Mouse (Mus musculus) MEL (cell line): ENCODE data around the gene Lipc. TPM values are rescaled to one million over a fixed set of nuclear protein-coding genes. Genes with fewer than 3 reads are reported as not detected.

Source experiments
- DNase-seq: peaks from one replicate; pipeline ENCODE4 v3.0.0; 2011; ENCODE audit warnings: low read depth, low spot score
- H3K27ac ChIP-seq: 2 replicates; pipeline ENCODE4 v1.5.1; 2012; ENCODE audit warnings: low read depth, mild to moderate bottlenecking, control low read depth, low read length, moderate library complexity; ENCODE audit not compliant: control insufficient read depth
- H3K27me3 ChIP-seq, 2 experiments: fragments of 150-350 bp in 1 of 2; sonication (generic) in 1 of 2; 2 replicates each; pipeline ENCODE4 v1.6.1; 2012; ENCODE audit warnings: low read length in 2 of 2, mild to moderate bottlenecking in 2 of 2, improper control_type of control experiment in 1 of 2, moderate library complexity in 1 of 2; ENCODE audit not compliant: insufficient read depth in 2 of 2, control insufficient read depth in 1 of 2
- H3K36me3 ChIP-seq, 2 experiments: 2 replicates each; pipeline ENCODE4 v1.6.1; 2012 to 2014; ENCODE audit warnings: low read length in 2 of 2, improper control_type of control experiment in 1 of 2, inconsistent platforms in 1 of 2, mild to moderate bottlenecking in 1 of 2; ENCODE audit not compliant: insufficient read depth in 2 of 2, control insufficient read depth in 1 of 2
- H3K4me1 ChIP-seq, 2 experiments: fragments of 150-350 bp in 1 of 2; sonication (generic) in 1 of 2; 2 replicates each; pipeline ENCODE4 v1.6.1; 2012; ENCODE audit warnings: low read length in 2 of 2, improper control_type of control experiment in 1 of 2, mild to moderate bottlenecking in 1 of 2; ENCODE audit not compliant: insufficient read depth in 2 of 2, control insufficient read depth in 1 of 2
- H3K4me3 ChIP-seq, 2 experiments: fragments of 150-350 bp in 1 of 2; sonication (generic) in 1 of 2; 2 replicates each; pipeline ENCODE4 v1.5.1; 2012; ENCODE audit warnings: low read depth in 2 of 2, low read length in 2 of 2, mild to moderate bottlenecking in 2 of 2, moderate library complexity in 2 of 2, control low read depth in 1 of 2, improper control_type of control experiment in 1 of 2; ENCODE audit not compliant: control insufficient read depth in 1 of 2, insufficient read depth in 1 of 2
- H3K79me2 ChIP-seq: 2 replicates; pipeline ENCODE4 v1.6.1; 2012; ENCODE audit warnings: mild to moderate bottlenecking, low read length, moderate library complexity; ENCODE audit not compliant: control insufficient read depth, poor library complexity, insufficient read depth
- H3K9ac ChIP-seq: 2 replicates; pipeline ENCODE4 v1.6.1; 2012; ENCODE audit warnings: low read depth, mild to moderate bottlenecking, control low read depth, low read length, moderate library complexity; ENCODE audit not compliant: control insufficient read depth, poor library complexity, severe bottlenecking
- H3K9me3 ChIP-seq: fragments of 150-350 bp; sonication (generic); replicated peaks from 2 replicates; pipeline ENCODE4 v1.6.1; 2012; ENCODE audit warnings: mild to moderate bottlenecking, low read length, improper control_type of control experiment, moderate library complexity; ENCODE audit not compliant: insufficient read depth
- BHLHE40 ChIP-seq: IDR thresholded peaks from 2 replicates; pipeline ENCODE4 v1.6.1; 2012; ENCODE audit warnings: low read depth, mild to moderate bottlenecking, inconsistent platforms, low read length, improper control_type of control experiment, borderline replicate concordance
- CHD1 ChIP-seq: IDR thresholded peaks from 2 replicates; pipeline ENCODE4 v1.6.1; 2012; ENCODE audit warnings: low read depth, mild to moderate bottlenecking, inconsistent platforms, low read length, improper control_type of control experiment
- E2F4 ChIP-seq: IDR thresholded peaks from 2 replicates; pipeline ENCODE4 v1.6.1; 2011; ENCODE audit warnings: low read depth, low read length, improper control_type of control experiment, borderline replicate concordance
- ELF1 ChIP-seq: IDR thresholded peaks from 2 replicates; pipeline ENCODE4 v1.6.1; 2014; ENCODE audit warnings: low read depth, mild to moderate bottlenecking, inconsistent platforms, low read length, improper control_type of control experiment, moderate library complexity
- ETS1 ChIP-seq: IDR thresholded peaks from 2 replicates; pipeline ENCODE4 v1.6.1; 2012; ENCODE audit warnings: low read depth, mild to moderate bottlenecking, inconsistent platforms, low read length, improper control_type of control experiment, moderate library complexity
- GABPA ChIP-seq: IDR thresholded peaks from 2 replicates; pipeline ENCODE4 v1.6.1; 2012; ENCODE audit warnings: low read depth, mild to moderate bottlenecking, inconsistent platforms, low read length, improper control_type of control experiment, moderate library complexity
- GATA1 ChIP-seq: IDR thresholded peaks from 2 replicates; pipeline ENCODE4 v1.6.1; 2011; ENCODE audit warnings: low read depth, low read length, improper control_type of control experiment
- JUND ChIP-seq: IDR thresholded peaks from 2 replicates; pipeline ENCODE4 v1.6.1; 2011; ENCODE audit warnings: low read depth, mild to moderate bottlenecking, improper control_type of control experiment, low read length
- MAX ChIP-seq: IDR thresholded peaks from 2 replicates; pipeline ENCODE4 v1.6.1; 2011; ENCODE audit warnings: low read length, improper control_type of control experiment
- MYC ChIP-seq: IDR thresholded peaks from 2 replicates; pipeline ENCODE4 v1.6.1; 2011; ENCODE audit warnings: low read depth, mild to moderate bottlenecking, low read length, improper control_type of control experiment, moderate library complexity
- NELFE ChIP-seq: IDR thresholded peaks from 2 replicates; pipeline ENCODE4 v1.6.1; 2011; ENCODE audit warnings: low read depth, low read length, improper control_type of control experiment
- POLR2A ChIP-seq, 2 experiments: IDR thresholded peaks; 2 replicates each; pipeline ENCODE4 v1.6.1; 2011 to 2012; ENCODE audit warnings: low read length in 2 of 2, mild to moderate bottlenecking in 2 of 2, control low read depth in 1 of 2, improper control_type of control experiment in 1 of 2, low read depth in 1 of 2, moderate library complexity in 1 of 2; ENCODE audit not compliant: control insufficient read depth in 1 of 2, insufficient read depth in 1 of 2, poor library complexity in 1 of 2
- POLR2AphosphoS2 ChIP-seq: IDR thresholded peaks from 2 replicates; pipeline ENCODE4 v1.6.1; 2011; ENCODE audit warnings: low read length, improper control_type of control experiment
- POLR2AphosphoS5 ChIP-seq: IDR thresholded peaks from 2 replicates; pipeline ENCODE4 v1.6.1; 2012; ENCODE audit warnings: low read depth, borderline replicate concordance, mild to moderate bottlenecking, inconsistent platforms, low read length, moderate library complexity, mixed read lengths
- RAD21 ChIP-seq: IDR thresholded peaks from 2 replicates; pipeline ENCODE4 v1.6.1; 2011; ENCODE audit warnings: mild to moderate bottlenecking, low read depth, low read length, improper control_type of control experiment
- RCOR1 ChIP-seq: IDR thresholded peaks from 2 replicates; pipeline ENCODE4 v1.6.1; 2012; ENCODE audit warnings: low read depth, mild to moderate bottlenecking, inconsistent platforms, low read length, improper control_type of control experiment
- SMC3 ChIP-seq: IDR thresholded peaks from 2 replicates; pipeline ENCODE4 v1.6.1; 2011; ENCODE audit warnings: low read depth, low read length, improper control_type of control experiment
- TBP ChIP-seq: IDR thresholded peaks from 2 replicates; pipeline ENCODE4 v1.8.0; 2011; ENCODE audit warnings: low read depth, low read length, improper control_type of control experiment
- ZC3H11A ChIP-seq: IDR thresholded peaks from 2 replicates; pipeline ENCODE4 v1.6.1; 2012; ENCODE audit warnings: low read depth, mild to moderate bottlenecking, inconsistent platforms, low read length, improper control_type of control experiment
- ZNF384 ChIP-seq: IDR thresholded peaks from 2 replicates; pipeline ENCODE4 v1.6.1; 2012; ENCODE audit warnings: low read depth, mild to moderate bottlenecking, inconsistent platforms, low read length, improper control_type of control experiment
- polyA plus RNA-seq, 2 experiments: library from polyadenylated mRNA; stranded (reverse) in 1 of 2; unstranded in 1 of 2; fragments of >175 nt in 1 of 2; fragments of >200 nt in 1 of 2; gene quantifications; 2 replicates each; pipeline versions ENCODE4 v1.2.1 to v1.2.4; 2012; ENCODE audit warnings: low replicate concordance in 2 of 2, low read depth in 1 of 2; ENCODE audit not compliant: insufficient read length in 2 of 2, insufficient read depth in 1 of 2, missing spikeins in 1 of 2
- total RNA-seq: library from RNA; depleted of rRNA; stranded (reverse); fragments of 300-350 nt; gene quantifications from 2 replicates; pipeline ENCODE4 v1.2.3, GENCODE M21; 2012

The Lipc gene
- total and polyA plus RNA-seq, 3 experiments = 0.07 TPM; not detected in 2

DNA sequence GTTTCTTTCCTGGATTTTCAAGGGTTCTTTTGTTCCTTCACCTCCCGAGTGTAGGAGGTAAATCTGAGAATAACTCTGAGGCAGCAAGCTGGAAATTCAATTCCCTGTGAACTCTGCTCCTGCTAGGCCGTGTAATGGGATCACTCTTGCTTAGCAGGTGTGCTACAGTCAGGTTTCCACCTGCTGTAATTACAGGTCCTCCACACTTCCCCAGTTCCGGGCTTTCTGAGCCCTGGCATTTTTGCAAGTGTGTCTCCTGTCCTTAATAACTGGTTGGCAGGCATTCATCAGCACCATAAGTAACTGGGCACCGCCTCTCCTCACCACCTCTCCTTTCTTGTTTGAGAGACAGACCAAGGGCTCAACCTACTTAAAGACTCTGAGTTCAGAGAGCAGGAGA is 76.5 kb downstream of the Lipc start:
- DNase-seq = no peak
- no peaks in the 10 kb centered on the region for H3K9me3 ChIP-seq
- no peak overlapping the region for H3K4me3 ChIP-seq
- no peak overlapping the region for H3K9ac ChIP-seq
- 0 out of 4 replicates have a peak, but pooled peaks cover 0 to 3% of the 10 kb centered on the region in 2 experiments for H3K4me1 ChIP-seq
- TF ChIP-seq MYC = no peak
- TF ChIP-seq NELFE = no peak
- TF ChIP-seq ZNF384 = no peak
- no peaks in the 10 kb centered on the region; a peak in 1 of 4 replicates for H3K27me3 ChIP-seq
- H3K79me2 ChIP-seq = no peaks in the 10 kb centered on the region
- H3K27ac ChIP-seq = no peak overlapping the region
- 0 out of 4 replicates have a peak, but pooled peaks cover 0 to 2% of the 10 kb centered on the region in 2 experiments for H3K36me3 ChIP-seq

DNA sequence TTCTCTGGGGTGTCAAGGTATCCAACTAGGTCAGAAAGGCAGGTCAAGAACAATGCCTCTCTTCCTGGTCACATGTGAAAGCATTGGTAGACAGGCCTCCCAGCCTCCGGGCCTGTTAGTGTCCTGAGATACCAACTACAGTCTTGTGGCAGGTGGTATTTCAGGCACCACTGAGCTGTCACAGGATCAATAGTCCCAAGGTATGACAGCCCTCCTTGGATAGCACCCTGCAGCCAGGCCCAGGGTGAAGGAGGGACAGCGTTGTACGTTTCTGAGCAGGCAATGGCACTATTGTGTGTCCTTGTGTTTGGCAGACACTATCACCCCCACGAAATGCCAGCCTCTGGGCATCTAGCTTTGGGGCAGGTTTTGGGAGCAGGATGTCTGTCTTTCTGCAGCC is 77.0 kb downstream of the Lipc start:
- Histone ChIP-seq H3K4me3 (no peak overlapping the region), H3K9me3 (no peaks in the 10 kb centered on the region), H3K9ac (no peak overlapping the region), H3K36me3 (0 out of 4 replicates have a peak, but pooled peaks cover 0 to 2% of the 10 kb centered on the region in 2 experiments), H3K4me1 (0 out of 4 replicates have a peak, but pooled peaks cover 0 to 3% of the 10 kb centered on the region in 2 experiments), H3K27ac (no peak overlapping the region), H3K27me3 (no peaks in the 10 kb centered on the region; a peak in 1 of 4 replicates), H3K79me2 (no peaks in the 10 kb centered on the region)
- no peak for DNase-seq
- TF ChIP-seq ETS1 = no peak
- TF ChIP-seq RCOR1 = no peak
- no peak for TF ChIP-seq POLR2AphosphoS2
- no peak for TF ChIP-seq ZNF384
- TF ChIP-seq GATA1 = no peak
- no peak for TF ChIP-seq MAX
- no peak for TF ChIP-seq POLR2A (IDR thresholded peaks at IDR 0.05; ENCODE audit: control insufficient read depth in 1 of 2, insufficient read depth in 1 of 2, low read depth in 1 of 2, low read length in 2 of 2, poor library complexity in 1 of 2)
- TF ChIP-seq CHD1 = no peak
- no peak for TF ChIP-seq ZC3H11A
- no peak for TF ChIP-seq ELF1
- TF ChIP-seq RAD21 = no peak
- no peak for TF ChIP-seq POLR2AphosphoS5
- TF ChIP-seq BHLHE40 = no peak

DNA sequence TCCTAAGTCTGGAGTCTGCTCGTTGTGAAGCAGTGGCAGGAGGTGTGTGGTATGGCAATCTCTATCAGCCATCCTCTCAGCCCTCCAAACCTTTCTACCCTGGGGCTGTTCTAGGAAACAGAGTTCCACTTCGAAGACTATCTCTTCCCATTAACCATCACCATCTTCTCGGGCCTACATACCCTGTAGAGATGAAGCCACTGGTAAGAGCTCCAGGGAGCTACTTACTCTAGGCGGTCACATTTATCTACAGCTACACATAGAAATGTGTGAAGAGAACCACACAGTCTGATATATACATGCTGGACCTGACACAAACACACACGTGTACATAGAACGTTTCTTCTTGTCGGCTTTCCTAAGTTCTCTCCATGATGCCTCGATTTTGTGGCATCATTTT is 79.4 kb downstream of the Lipc start:
- no peak for TF ChIP-seq GABPA
- no peak for TF ChIP-seq NELFE
- no peak for TF ChIP-seq SMC3
- TF ChIP-seq E2F4 = no peak
- TF ChIP-seq TBP = no peak
- TF ChIP-seq JUND = no peak
- TF ChIP-seq ZC3H11A = no peak
- no peak overlapping the region for H3K9ac ChIP-seq
- H3K4me1 ChIP-seq = no peaks in the 10 kb centered on the region
- H3K79me2 ChIP-seq = no peaks in the 10 kb centered on the region
- no peak for DNase-seq
- H3K27me3 ChIP-seq = peaks cover 0 to 3% of the 10 kb centered on the region in 2 experiments; a peak in 1 of 4 replicates
- H3K27ac ChIP-seq = no peak overlapping the region
- no peaks in the 10 kb centered on the region for H3K36me3 ChIP-seq
- H3K4me3 ChIP-seq = no peak overlapping the region
- H3K9me3 ChIP-seq = no peaks in the 10 kb centered on the region
